Mouse (Mus musculus): ENCODE data around the gene Mkln1. TPM values are rescaled to one million over a fixed set of nuclear protein-coding genes. Genes with fewer than 3 reads are reported as not detected.

Mkln1 gene
- polyA plus RNA-seq, 1 experiment from 2014 or later = 194 TPM

DNA sequence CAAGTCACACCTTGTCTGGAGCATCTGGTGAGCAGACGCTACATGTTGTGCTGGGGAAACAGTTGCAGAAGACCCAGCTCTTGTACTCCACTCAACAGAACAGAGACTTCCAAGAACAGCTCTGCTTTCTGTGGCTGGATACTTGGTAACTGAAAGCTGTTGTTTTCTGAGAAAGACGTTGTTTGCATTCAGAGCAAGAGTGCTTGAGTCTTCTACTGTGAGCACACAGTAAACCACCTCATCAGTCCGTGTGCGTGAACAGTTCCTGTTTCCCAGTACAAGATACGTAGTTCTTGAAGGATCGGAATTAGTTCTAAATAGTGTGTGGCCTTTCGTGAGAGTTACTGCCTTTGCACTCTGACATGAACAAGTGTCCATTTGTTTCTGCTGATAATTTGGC, 91.4 kb downstream of the Mkln1 start:
- H3K9ac ChIP-seq = no peak overlapping the region
- H3K4me1 ChIP-seq = no peaks in the 10 kb centered on the region
- H3K4me3 ChIP-seq = no peak overlapping the region
- H3K27me3 ChIP-seq = no peaks in the 10 kb centered on the region
- H3K9me3 ChIP-seq = no peaks in the 10 kb centered on the region
- no peak overlapping the region for H3K4me2 ChIP-seq (replicated peaks)
- no peak overlapping the region for H3K27ac ChIP-seq
- no peak for ATAC-seq (ENCODE audit: low FRiP score, low read depth)
- peaks cover 46% of the 10 kb centered on the region for H3K36me3 ChIP-seq
- WGBS = 91% methylated on average over 7 of the region's 7 CpGs

DNA sequence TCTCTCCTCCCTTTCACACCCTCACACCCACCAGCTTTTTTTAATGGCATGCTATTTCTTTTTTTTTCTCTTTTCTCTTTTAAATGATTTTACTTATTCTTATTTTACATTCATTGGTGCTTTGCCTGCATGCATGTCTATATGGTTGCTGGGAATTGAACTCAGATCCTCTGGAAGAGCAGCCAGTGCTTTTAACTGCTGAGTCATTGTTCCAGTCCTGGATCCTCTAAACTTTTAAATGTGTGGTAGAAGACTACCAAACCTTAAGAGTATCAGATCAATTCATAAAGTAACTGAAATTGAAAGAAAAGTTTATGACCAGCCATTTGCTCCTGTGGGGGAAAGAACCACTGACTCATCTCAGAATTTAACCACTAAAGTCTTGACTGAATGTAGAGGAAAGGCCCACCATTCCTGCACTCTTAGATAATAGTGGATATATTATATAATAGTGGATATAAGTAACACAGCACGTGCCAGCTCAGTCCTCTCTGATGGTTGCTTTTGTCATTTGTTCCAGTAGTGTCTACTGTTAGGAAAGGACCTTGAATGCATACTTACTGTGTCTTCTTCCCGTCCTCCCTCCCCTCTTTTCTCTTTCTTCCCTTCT, 96.7 kb downstream of the Mkln1 start:
- ATAC-seq (ENCODE audit: low FRiP score, low read depth) = no peak
- Histone ChIP-seq H3K4me1 (no peaks in the 10 kb centered on the region), H3K4me2 (replicated peaks) (no peak overlapping the region), H3K27me3 (no peaks in the 10 kb centered on the region), H3K4me3 (no peak overlapping the region), H3K9ac (no peak overlapping the region), H3K27ac (no peak overlapping the region), H3K9me3 (no peaks in the 10 kb centered on the region), H3K36me3 (peaks cover 47% of the 10 kb centered on the region)
- WGBS = 75% methylated on average over 2 of the region's 2 CpGs

DNA sequence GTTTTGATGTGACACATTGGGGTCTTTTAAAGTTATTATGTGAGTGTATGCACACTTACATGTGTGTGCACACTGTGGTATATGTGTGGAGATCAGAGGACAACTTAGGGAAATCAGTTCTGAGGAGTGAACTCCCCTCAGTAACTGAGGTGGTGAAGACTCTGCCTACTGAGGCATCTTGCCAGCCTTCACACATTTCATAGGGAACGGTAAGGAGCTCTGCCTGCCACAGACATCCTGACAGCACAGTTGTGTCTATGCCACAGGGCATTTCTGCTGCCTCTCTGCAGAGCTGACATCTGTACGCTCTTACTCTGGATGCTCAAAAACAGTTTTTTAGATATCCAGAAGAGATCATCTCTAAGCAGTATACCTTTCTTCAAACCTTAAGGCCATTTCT, 97.7 kb downstream of the Mkln1 start:
- no peak overlapping the region for H3K9ac ChIP-seq
- H3K4me3 ChIP-seq = no peak overlapping the region
- no peak overlapping the region for H3K4me2 ChIP-seq (replicated peaks)
- H3K27ac ChIP-seq = no peak overlapping the region
- H3K9me3 ChIP-seq = no peaks in the 10 kb centered on the region
- no peaks in the 10 kb centered on the region for H3K4me1 ChIP-seq
- no peaks in the 10 kb centered on the region for H3K27me3 ChIP-seq
- peaks cover 45% of the 10 kb centered on the region for H3K36me3 ChIP-seq
- no peak for ATAC-seq (ENCODE audit: low FRiP score, low read depth)
- 84% methylated on average over 2 of the region's 2 CpGs for WGBS

DNA sequence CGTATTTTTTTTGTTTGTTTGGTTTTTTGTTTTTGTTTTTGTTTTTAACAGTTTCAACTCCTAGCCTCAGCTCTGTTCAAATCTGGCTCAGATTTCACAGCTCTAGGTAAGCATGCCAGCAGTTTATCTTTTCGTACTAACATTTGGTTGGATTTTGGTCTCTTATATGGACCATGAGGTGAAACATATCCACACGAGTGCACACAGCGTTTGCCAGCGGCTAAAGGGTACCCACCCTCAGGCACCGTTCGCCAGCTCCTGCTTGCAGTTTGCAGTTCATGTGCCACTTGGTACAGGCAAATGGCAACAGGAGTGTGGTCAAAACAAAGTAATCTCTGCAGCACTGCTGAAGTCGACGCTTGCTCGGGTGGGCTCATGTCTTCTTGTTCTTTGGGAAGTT, 101.3 kb downstream of the Mkln1 start:
- Histone ChIP-seq H3K4me3 (no peak overlapping the region), H3K4me1 (no peaks in the 10 kb centered on the region), H3K9me3 (no peaks in the 10 kb centered on the region), H3K9ac (no peak overlapping the region), H3K27ac (no peak overlapping the region), H3K36me3 (peaks cover 60% of the 10 kb centered on the region), H3K27me3 (no peaks in the 10 kb centered on the region), H3K4me2 (replicated peaks) (no peak overlapping the region)
- no peak for ATAC-seq (ENCODE audit: low FRiP score, low read depth)
- WGBS = 89% methylated on average over 10 of the region's 10 CpGs

DNA sequence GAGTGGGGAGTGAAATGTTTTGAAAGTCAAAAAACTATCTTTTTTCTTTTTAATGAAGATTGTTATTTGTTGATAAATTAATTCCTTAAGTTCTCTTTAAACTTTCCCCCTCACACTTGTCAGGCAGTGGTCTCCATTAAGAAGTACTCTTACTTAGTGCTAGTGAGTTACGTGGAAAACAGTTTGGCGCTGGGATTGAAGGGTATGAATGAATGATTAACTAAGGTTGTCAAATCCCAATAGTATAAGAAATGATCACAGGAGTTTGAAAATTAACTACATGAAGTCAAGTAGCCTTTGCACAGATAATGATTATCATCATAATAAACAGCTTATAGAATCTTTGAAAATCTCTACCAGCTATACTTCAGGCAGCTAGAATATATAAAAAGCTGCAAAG, 101.7 kb downstream of the Mkln1 start:
- H3K9me3 ChIP-seq = no peaks in the 10 kb centered on the region
- H3K4me3 ChIP-seq = no peak overlapping the region
- no peaks in the 10 kb centered on the region for H3K27me3 ChIP-seq
- ATAC-seq (ENCODE audit: low FRiP score, low read depth) = no peak
- no peak overlapping the region for H3K27ac ChIP-seq
- no peak overlapping the region for H3K9ac ChIP-seq
- H3K4me1 ChIP-seq = no peaks in the 10 kb centered on the region
- peaks cover 57% of the 10 kb centered on the region for H3K36me3 ChIP-seq
- 95% methylated on average over 2 of the region's 2 CpGs for WGBS
- H3K4me2 ChIP-seq (replicated peaks) = no peak overlapping the region

DNA sequence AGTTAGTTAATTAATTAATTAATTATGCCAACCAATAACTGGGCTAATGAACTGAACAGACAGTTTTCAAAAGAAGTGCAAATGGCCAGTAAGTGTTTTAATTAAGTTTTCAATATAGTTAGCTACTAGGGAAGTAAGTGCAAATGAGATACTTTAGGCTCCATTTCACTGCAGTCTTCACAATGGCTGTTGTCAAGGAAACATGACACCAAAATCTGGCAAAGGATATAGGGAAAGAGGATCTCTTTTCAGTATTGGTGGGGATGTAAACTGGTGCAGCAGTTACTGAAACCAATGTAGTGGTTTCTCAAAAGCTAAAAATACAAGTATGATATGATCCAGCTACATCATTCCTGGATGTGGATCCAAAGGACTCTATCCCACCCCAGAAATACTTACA, 102.2 kb downstream of the Mkln1 start:
- no peak overlapping the region for H3K9ac ChIP-seq

DNA sequence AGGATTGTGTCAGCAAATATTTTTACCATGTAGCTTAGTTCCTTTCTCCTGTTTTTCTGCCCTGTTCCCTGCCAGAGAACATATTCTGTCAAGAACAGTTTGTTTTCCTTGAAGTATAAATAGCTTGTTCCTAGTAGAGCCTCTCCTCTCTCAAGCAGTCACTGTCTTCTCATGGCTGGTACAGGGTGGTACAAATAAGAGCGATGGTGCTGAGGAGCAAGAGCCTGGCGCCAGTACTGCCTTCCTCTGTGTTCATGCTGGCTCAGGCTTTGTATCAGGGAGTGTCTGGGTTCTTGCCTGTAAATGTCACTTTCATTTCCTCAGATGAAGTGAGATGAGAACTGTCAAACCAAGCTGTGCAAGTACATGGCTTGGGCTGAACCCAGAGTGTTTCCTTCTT, 104.1 kb downstream of the Mkln1 start:
- ATAC-seq (ENCODE audit: low FRiP score, low read depth) = no peak
- 94% methylated on average over 2 of the region's 2 CpGs for WGBS

More for the DNA sequence above, 102.2 kb downstream of the Mkln1 start:
- Histone ChIP-seq H3K4me3 (no peak overlapping the region), H3K9me3 (no peaks in the 10 kb centered on the region), H3K27me3 (no peaks in the 10 kb centered on the region), H3K27ac (no peak overlapping the region), H3K4me2 (replicated peaks) (no peak overlapping the region), H3K4me1 (no peaks in the 10 kb centered on the region), H3K36me3 (peaks cover 53% of the 10 kb centered on the region)
- no peak for ATAC-seq (ENCODE audit: low FRiP score, low read depth)

DNA sequence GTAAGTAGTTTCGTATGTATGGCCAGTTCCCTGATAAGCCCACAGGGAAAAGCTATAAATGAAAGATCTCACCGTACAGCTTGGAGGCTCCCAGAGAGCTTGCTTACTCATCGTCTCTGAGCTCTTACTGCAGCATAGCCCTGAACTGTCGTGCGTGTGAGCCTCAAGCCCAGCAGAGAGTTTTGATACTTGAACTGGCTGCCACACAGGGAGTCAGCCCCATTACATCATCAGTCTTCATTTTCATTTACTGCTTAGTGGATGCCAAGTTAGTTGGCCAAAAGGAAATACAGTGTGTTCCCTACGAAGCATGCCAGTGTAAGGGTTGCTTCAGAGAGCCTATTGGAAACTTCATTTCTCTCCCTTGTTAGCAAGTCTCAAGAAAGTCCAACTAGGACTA, 115.2 kb downstream of the Mkln1 start:
- H3K4me1 ChIP-seq = peaks cover 5% of the 10 kb centered on the region; the same call in 1 of the 2 replicates
- no peak overlapping the region for H3K4me2 ChIP-seq (replicated peaks)
- H3K4me3 ChIP-seq = no peak overlapping the region
- ATAC-seq (ENCODE audit: low FRiP score, low read depth) = no peak; the same call in 1 of the 2 replicates
- H3K27ac ChIP-seq = no peak overlapping the region
- no peak overlapping the region for H3K9ac ChIP-seq
- no peaks in the 10 kb centered on the region for H3K27me3 ChIP-seq
- peaks cover 23% of the 10 kb centered on the region for H3K36me3 ChIP-seq
- 54% methylated on average over 6 of the region's 6 CpGs for WGBS
- no peaks in the 10 kb centered on the region for H3K9me3 ChIP-seq

More for the DNA sequence above, 104.1 kb downstream of the Mkln1 start:
- H3K9ac ChIP-seq = no peak overlapping the region
- H3K4me3 ChIP-seq = no peak overlapping the region
- H3K27ac ChIP-seq = no peak overlapping the region
- H3K36me3 ChIP-seq = peaks cover 45% of the 10 kb centered on the region
- H3K9me3 ChIP-seq = no peaks in the 10 kb centered on the region
- no peaks in the 10 kb centered on the region for H3K4me1 ChIP-seq
- H3K4me2 ChIP-seq (replicated peaks) = no peak overlapping the region
- no peaks in the 10 kb centered on the region for H3K27me3 ChIP-seq

DNA sequence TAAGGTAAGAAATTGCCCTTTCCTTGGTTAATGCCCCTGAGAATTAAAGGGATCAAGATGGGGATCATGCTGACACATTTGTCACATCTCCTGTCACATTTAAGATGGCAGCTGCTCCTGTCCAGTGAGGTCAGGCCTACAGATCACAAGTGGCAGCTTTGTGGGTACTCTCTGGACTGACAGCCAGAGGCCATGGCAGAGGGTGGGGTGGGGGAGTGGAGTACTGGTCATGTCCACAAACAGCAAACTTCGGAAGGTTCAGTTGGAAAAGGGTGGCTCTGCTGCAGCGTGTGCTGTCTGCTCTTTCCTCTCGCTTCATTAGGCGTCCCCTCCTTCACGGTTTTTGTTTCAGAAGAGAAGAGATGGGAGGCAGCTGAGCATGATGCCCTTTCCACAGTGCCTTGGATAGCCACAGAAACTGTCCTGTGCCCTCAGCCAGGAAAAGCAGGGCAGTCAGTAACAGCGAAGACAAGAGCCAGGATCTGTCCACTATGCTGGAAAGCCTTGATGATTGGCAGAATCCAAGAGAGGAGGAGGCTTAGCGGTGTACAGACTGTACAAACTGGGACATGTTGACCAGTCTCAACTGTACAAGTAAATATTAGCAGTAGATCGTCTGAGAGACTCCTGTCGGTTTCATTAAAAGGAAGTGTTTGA, 119.3 kb downstream of the Mkln1 start:
- H3K27me3 ChIP-seq = no peaks in the 10 kb centered on the region
- WGBS = 79% methylated on average over 9 of the region's 9 CpGs
- no peaks in the 10 kb centered on the region for H3K9me3 ChIP-seq
- no peak overlapping the region for H3K4me2 ChIP-seq (replicated peaks)
- H3K36me3 ChIP-seq = peaks cover 18% of the 10 kb centered on the region
- ATAC-seq (ENCODE audit: low FRiP score, low read depth) = no peak
- H3K9ac ChIP-seq = no peak overlapping the region
- H3K4me3 ChIP-seq = no peak overlapping the region
- H3K4me1 ChIP-seq = peaks cover 10% of the 10 kb centered on the region; the same call in 1 of the 2 replicates
- no peak overlapping the region for H3K27ac ChIP-seq

DNA sequence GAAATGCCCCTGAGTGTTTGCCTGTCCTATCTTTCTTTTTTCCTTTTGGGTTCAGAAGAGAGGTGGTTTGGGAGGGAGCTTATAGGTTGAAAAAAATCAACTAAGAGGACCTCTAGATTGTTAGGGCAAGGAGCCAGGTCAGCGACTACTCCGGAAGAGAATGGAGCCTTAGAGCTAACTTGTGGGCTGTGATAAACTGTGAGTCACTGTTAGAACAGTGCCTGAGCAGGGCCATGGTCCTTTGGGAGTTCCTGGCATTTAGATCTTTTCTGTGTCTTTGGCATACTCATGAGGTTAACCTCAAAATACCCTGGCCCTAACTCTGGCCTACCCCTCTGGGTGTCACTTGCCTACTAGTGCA, 119.8 kb downstream of the Mkln1 start:
- no peak overlapping the region for H3K27ac ChIP-seq
- H3K9me3 ChIP-seq = no peaks in the 10 kb centered on the region
- no peak overlapping the region for H3K4me3 ChIP-seq
- no peak for ATAC-seq (ENCODE audit: low FRiP score, low read depth)
- WGBS = 89% methylated on average over 2 of the region's 2 CpGs
- no peaks in the 10 kb centered on the region for H3K27me3 ChIP-seq
- H3K9ac ChIP-seq = no peak overlapping the region
- peaks cover 10% of the 10 kb centered on the region; the same call in 1 of the 2 replicates for H3K4me1 ChIP-seq
- H3K36me3 ChIP-seq = peaks cover 14% of the 10 kb centered on the region
- H3K4me2 ChIP-seq (replicated peaks) = no peak overlapping the region

DNA sequence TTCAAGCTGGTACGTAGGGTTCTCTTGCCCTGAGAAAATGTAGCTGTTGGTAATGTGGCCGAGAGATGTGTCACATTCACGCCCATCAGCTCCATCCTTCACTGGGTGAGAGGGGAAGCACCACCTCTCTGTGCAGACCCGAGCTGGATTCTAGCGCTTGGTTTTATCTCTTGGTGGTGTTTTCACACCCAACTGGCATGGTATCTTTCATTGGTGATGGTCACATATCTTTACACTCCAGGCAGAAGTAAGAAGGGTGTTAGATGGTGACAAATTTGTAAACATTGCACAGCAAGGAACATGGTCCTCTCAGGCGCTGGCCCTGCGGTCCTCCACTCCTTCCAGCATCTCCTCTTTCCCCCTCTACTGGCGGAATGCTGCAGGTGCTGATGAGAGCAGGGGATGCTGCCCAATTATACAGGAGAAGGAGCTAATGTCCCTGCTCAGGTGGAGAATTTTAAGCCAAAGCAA, 120.5 kb downstream of the Mkln1 start:
- ATAC-seq (ENCODE audit: low FRiP score, low read depth) = no peak
- H3K4me1 ChIP-seq = peaks cover 5% of the 10 kb centered on the region; the same call in 1 of the 2 replicates
- H3K4me3 ChIP-seq = no peak overlapping the region
- peaks cover 14% of the 10 kb centered on the region for H3K36me3 ChIP-seq
- 70% methylated on average over 8 of the region's 8 CpGs for WGBS
- no peak overlapping the region for H3K9ac ChIP-seq
- H3K27me3 ChIP-seq = no peaks in the 10 kb centered on the region
- H3K9me3 ChIP-seq = no peaks in the 10 kb centered on the region
- no peak overlapping the region for H3K27ac ChIP-seq
- H3K4me2 ChIP-seq (replicated peaks) = no peak overlapping the region

DNA sequence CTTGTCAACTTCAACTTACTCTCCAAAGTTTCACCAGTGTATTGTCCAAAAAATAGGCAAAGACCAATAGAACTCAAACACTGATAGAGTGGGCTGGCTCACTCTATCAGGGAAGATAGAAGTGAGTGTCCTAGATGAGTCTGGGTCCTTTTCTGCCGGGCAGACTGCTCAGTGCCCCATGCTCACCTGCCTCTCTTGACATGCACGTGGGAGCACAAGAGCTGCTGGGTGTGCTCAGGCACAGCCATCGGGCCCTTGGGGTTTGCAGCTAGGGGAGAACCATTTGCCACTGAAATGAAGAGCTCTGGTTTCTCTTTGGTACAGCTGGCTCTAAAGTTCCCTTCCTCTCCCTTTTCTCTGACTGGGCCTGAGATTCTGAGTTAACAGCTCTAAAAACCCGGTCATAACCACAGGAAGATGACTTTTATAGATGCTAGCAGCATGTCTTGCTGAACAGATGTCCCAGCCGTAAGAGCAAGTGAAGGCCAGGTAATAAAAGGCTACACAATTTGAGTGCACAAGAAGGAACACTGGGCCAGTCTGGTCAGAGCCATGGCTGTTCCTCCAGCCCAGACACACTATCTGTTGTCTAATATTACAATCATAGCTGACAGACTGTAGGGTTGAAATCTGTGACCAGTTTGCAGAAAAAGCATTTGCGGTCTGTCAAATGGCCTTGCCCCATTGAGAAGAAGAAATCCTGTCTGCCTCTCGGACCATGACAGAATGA, 122.1 kb downstream of the Mkln1 start:
- Histone ChIP-seq H3K4me3 (no peak overlapping the region), H3K36me3 (peaks cover 6% of the 10 kb centered on the region; the same call in 1 of the 2 replicates), H3K9me3 (no peaks in the 10 kb centered on the region), H3K4me2 (replicated peaks) (no peak overlapping the region), H3K4me1 (peaks cover 5% of the 10 kb centered on the region; the same call in 1 of the 2 replicates), H3K27me3 (no peaks in the 10 kb centered on the region), H3K27ac (no peak overlapping the region), H3K9ac (no peak overlapping the region)
- no peak for ATAC-seq (ENCODE audit: low FRiP score, low read depth)
- 60% methylated on average over 7 of the region's 7 CpGs for WGBS

Measured in limb, embryonic 13.5 days (tissue).